Mouse (Mus musculus) myocyte (in vitro differentiated cells): ENCODE results near the gene Esrrg.

Experiments
- MYOG ChIP-seq, 3 experiments: IDR thresholded peaks; one replicate each; pipeline ENCODE4 v1.6.1; 2011; ENCODE audit warnings: control low read depth in 2 of 3, low read depth in 2 of 3, mild to moderate bottlenecking in 2 of 3; ENCODE audit not compliant: insufficient read length in 2 of 3, control insufficient read depth in 1 of 3, insufficient read depth in 1 of 3
- POLR2A ChIP-seq: IDR thresholded peaks from one replicate; pipeline ENCODE4 v1.6.1; 2011; ENCODE audit warnings: low read depth, mild to moderate bottlenecking, control low read depth, moderate library complexity; ENCODE audit not compliant: insufficient read length
- POLR2AphosphoS2 ChIP-seq: IDR thresholded peaks from one replicate; pipeline ENCODE4 v1.6.1; 2011; ENCODE audit warnings: low read depth, control low read depth; ENCODE audit not compliant: insufficient read length
- REST ChIP-seq: IDR thresholded peaks from one replicate; pipeline ENCODE4 v1.6.1; 2011; ENCODE audit warnings: mild to moderate bottlenecking, control low read depth, moderate library complexity; ENCODE audit not compliant: insufficient read depth, insufficient read length
- SRF ChIP-seq: IDR thresholded peaks from one replicate; pipeline ENCODE4 v1.6.1; 2011; ENCODE audit warnings: low read depth; ENCODE audit not compliant: control insufficient read depth, insufficient read length
- TCF12 ChIP-seq: IDR thresholded peaks from one replicate; pipeline ENCODE4 v1.6.1; 2011; ENCODE audit warnings: mild to moderate bottlenecking, control low read depth; ENCODE audit not compliant: poor library complexity, insufficient read depth, severe bottlenecking
- TCF3 ChIP-seq: IDR thresholded peaks from one replicate; pipeline ENCODE4 v1.6.1; 2011; ENCODE audit warnings: low read depth, control low read depth; ENCODE audit not compliant: insufficient read length
- USF1 ChIP-seq: IDR thresholded peaks from one replicate; pipeline ENCODE4 v1.6.1; 2011; ENCODE audit warnings: low read depth, mild to moderate bottlenecking, control low read depth, moderate library complexity

GRCm38 (mm10) chr1:187779589-187780178, 171.1 kb downstream of the Esrrg start:
- TF ChIP-seq POLR2AphosphoS2 (no peak), POLR2A (no peak), REST (no peak), TCF12 (no peak), USF1 (no peak), MYOG (IDR thresholded peaks at IDR 0.05; ENCODE audit: control insufficient read depth in 1 of 3, insufficient read depth in 1 of 3, insufficient read length in 2 of 3, low read depth in 2 of 3) (peak in 1 of 3 experiments; percentile 27), TCF3 (no peak), SRF (no peak)
